ENCODE assay signal across 19 mouse cellular contexts in the genomic region with DNA sequence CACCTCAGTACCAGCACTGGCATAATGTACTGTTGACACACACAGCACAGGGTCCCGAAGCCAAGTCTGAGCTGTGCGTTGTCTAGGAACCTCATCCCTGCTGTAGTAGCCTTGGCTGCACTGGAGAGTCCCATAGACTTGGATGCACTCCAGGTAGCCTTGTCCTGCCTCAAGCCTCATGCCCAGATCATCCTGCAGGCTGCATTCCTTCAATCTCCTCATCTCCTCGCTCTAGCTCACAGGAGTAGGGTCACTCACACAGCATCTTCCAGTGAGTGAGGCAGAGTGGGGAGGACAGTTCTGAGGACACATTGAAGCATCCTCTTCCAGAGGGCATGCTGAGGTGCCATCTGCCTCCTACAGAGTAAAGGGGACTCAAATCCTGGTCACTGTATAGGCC. TPM values are rescaled to one million over a fixed set of nuclear protein-coding genes. Genes with fewer than 3 reads are reported as not detected.
A peak's percentile ranks its signal among the peaks of the same experiment; 100 is the strongest.
DNase-seq lines count a peak whose midpoint lies in the region; ATAC-seq and TF ChIP-seq lines count a peak whose summit lies in the region.
"Had no signal": no experiment of that assay in that cellular context is flagged by ENCODE, and none has a peak within 500 bp of the region (broad histone marks: within the 10 kb centered on the region; RNA-seq: fewer than 3 reads in every experiment).

No protein-coding gene starts in this region.

- TF ChIP-seq CTCF in Patski (IDR thresholded peaks at IDR 0.05), result no peak
- TF ChIP-seq CTCF in cerebellum, adult 2 months (IDR thresholded peaks at IDR 0.05; ENCODE audit: borderline replicate concordance, insufficient read depth, low read depth, low read length), result no peak
- no peak for TF ChIP-seq CTCF in lung, adult 2 months (IDR thresholded peaks at IDR 0.05; ENCODE audit: insufficient read depth, low read length)

- ATAC-seq in Patski, result peak; percentile 69
- ATAC-seq: forebrain, embryonic 14.5 days; inflammation-experienced regulatory T-cells, adult 6 months; intestine, postnatal 0 days had no signal

- H3K4me1 ChIP-seq in cerebellum, adult 2 months (ENCODE audit: control insufficient read depth, insufficient read depth, low read length), result peaks cover 30% of the 10 kb centered on the region
- H3K4me1 ChIP-seq in lung, adult 2 months (ENCODE audit: control insufficient read depth, insufficient read depth, low read length), result no peaks in the 10 kb centered on the region

- in situ Hi-C loops in Patski (cut with MboI; ENCODE audit: low pct_unique_long_range_greater_than_20kb), result no loop called here

- CTCF ChIA-PET in Patski (lab: Charles Lee), result no interaction called here

- no peak for TF ChIP-seq POLR2A in cerebellum, adult 2 months (IDR thresholded peaks at IDR 0.05; ENCODE audit: borderline replicate concordance, insufficient read depth, low read length)
- no peak for TF ChIP-seq POLR2A in lung, adult 2 months (IDR thresholded peaks at IDR 0.05; ENCODE audit: borderline replicate concordance, extremely low read depth, low read depth, low read length)

- H3K27ac ChIP-seq in cerebellum, adult 2 months (ENCODE audit: insufficient read depth, low read length), result no peak overlapping the region
- H3K27ac ChIP-seq: embryonic facial prominence, embryonic 10.5 days; gastrocnemius, adult 2 months; heart, embryonic 13.5 days; hindbrain, embryonic 15.5 days had no signal

- H3K27me3 ChIP-seq in Patski, result no peaks in the 10 kb centered on the region
- H3K27me3 ChIP-seq in cerebellum, adult 2 months (ENCODE audit: control insufficient read depth, insufficient read depth, low read length), result no peaks in the 10 kb centered on the region
- H3K27me3 ChIP-seq: heart, embryonic 13.5 days; hindbrain, embryonic 15.5 days had no signal

- no peak overlapping the region for H3K4me3 ChIP-seq in cerebellum, adult 2 months (replicated peaks; ENCODE audit: insufficient read depth, low read depth, low read length)
- no peak overlapping the region for H3K4me3 ChIP-seq in lung, adult 2 months (replicated peaks; ENCODE audit: extremely low read depth, low read depth, low read length)
- H3K4me3 ChIP-seq: embryonic facial prominence, embryonic 10.5 days; gastrocnemius, adult 2 months; heart, embryonic 13.5 days; hindbrain, embryonic 15.5 days had no signal

- 18% methylated on average over 3 of the region's 3 CpGs for WGBS in cerebellum, adult 2 months
- 86% methylated on average over 3 of the region's 3 CpGs for WGBS in lung, adult 2 months

- DNase-seq in Patski (ENCODE audit: low read depth, low spot score), result peak; percentile 62
- DNase-seq in brain, adult 2 months (ENCODE audit: low read depth, low spot score), result peak; percentile 80
- DNase-seq in cerebellum, adult 2 months, result peak; percentile 39 to 53
- DNase-seq in cerebellum, postnatal 10 days, result peak; percentile 52 to 53
- no peak for DNase-seq in lung, adult 2 months
- no peak for DNase-seq in thymus, postnatal 36 days
- DNase-seq in retina, postnatal 1 day, result no peak
- no peak for DNase-seq in layer of hippocampus, adult 9-10 months (ENCODE audit: low spot score)
- DNase-seq: adrenal gland, postnatal 14 days; gastrocnemius, adult 2 months; gastrocnemius, postnatal 25 days; heart, adult 11 months; heart, postnatal 36 days had no signal

- POLR2A ChIA-PET in Patski (lab: Charles Lee), result no interaction called here

RNA-seq across cellular contexts. Expression of gene Ctnnb1, which starts 55.7 kb away (rescaled TPM):
- polyA plus RNA-seq in Patski (2021), result 651 TPM
- 222 and 255 TPM in 2 replicates for polyA plus RNA-seq in cerebellum, adult 2 months (2012; rRNA removed)
- 149 and 203 TPM in 2 replicates for polyA plus RNA-seq in lung, adult 2 months (2012; rRNA removed)

Comparison
In these comparisons a context has a peak if more than half of its experiments do, and no peak if none do; other contexts are left out.
1. DNase-seq: peak in Patski (single experiment), brain, adult 2 months (single experiment), cerebellum, adult 2 months (2 of 2) and cerebellum, postnatal 10 days (2 of 2); none in lung, adult 2 months (single experiment), thymus, postnatal 36 days (0 of 2), retina, postnatal 1 day (single experiment) and layer of hippocampus, adult 9-10 months (single experiment).